In genomic region chr5:90149611-90150532, GRCm38 (mm10) we compare ENCODE assay signal across 11 mouse cellular contexts.
A peak's percentile ranks its signal among the peaks of the same experiment; 100 is the strongest.
DNase-seq lines count a peak whose midpoint lies in the region; ATAC-seq and TF ChIP-seq lines count a peak whose summit lies in the region.
"Had no signal": no experiment of that assay in that cellular context is flagged by ENCODE, and none has a peak within 500 bp of the region (broad histone marks: within the 10 kb centered on the region; RNA-seq: fewer than 3 reads in every experiment).

No protein-coding gene starts in this region.

- DNase-seq in heart, embryonic 10.5 days (ENCODE audit: low spot score) = peak; percentile 63
- DNase-seq in heart, adult 11 months = no peak
- DNase-seq in lung, postnatal 10 days = peak; percentile 25
- no peak for DNase-seq in lung, postnatal 25 days (ENCODE audit: low spot score)
- peak; percentile 62 for DNase-seq in adrenal gland, postnatal 10 days
- peak; percentile 19 for DNase-seq in kidney, postnatal 0 days (ENCODE audit: low spot score)
- no peak for DNase-seq in layer of hippocampus, adult 9-11 months
- DNase-seq in liver, embryonic 11.5 days (ENCODE audit: low spot score) = no peak
- DNase-seq: right cerebral cortex, postnatal 25 days had no signal

- 76% methylated on average over 22 of the region's 22 CpGs for WGBS in heart, embryonic 10.5 days
- WGBS in kidney, postnatal 0 days = 59% methylated on average over 22 of the region's 22 CpGs
- 78% methylated on average over 22 of the region's 22 CpGs for WGBS in liver, embryonic 11.5 days

- ATAC-seq in kidney, postnatal 0 days (replicated peaks; ENCODE audit: low FRiP score, low read depth) = no peak
- ATAC-seq in liver, embryonic 11.5 days (replicated peaks; ENCODE audit: low FRiP score) = no peak

- H3K27ac ChIP-seq in heart, embryonic 10.5 days = no peak overlapping the region
- H3K27ac ChIP-seq in kidney, postnatal 0 days = no peak overlapping the region
- no peak overlapping the region for H3K27ac ChIP-seq in liver, embryonic 11.5 days (ENCODE audit: low read depth, low read length)
- H3K27ac ChIP-seq: forebrain, embryonic 12.5 days had no signal

- no peak for TF ChIP-seq CTCF in kidney, postnatal 0 days (IDR thresholded peaks at IDR 0.05; ENCODE audit: low read depth)

- H3K36me3 ChIP-seq in heart, embryonic 10.5 days = no peaks in the 10 kb centered on the region
- no peaks in the 10 kb centered on the region for H3K36me3 ChIP-seq in kidney, postnatal 0 days (ENCODE audit: insufficient read depth, low read length)
- H3K36me3 ChIP-seq in liver, embryonic 11.5 days (ENCODE audit: control insufficient read depth, insufficient read depth, low read length) = no peaks in the 10 kb centered on the region
- H3K36me3 ChIP-seq: forebrain, embryonic 12.5 days had no signal

- H3K4me2 ChIP-seq in kidney, postnatal 0 days (ENCODE audit: low read length) = no peak overlapping the region
- no peak overlapping the region for H3K4me2 ChIP-seq in liver, embryonic 11.5 days
- H3K4me2 ChIP-seq: forebrain, embryonic 12.5 days had no signal

- no peak overlapping the region for H3K4me3 ChIP-seq in heart, embryonic 10.5 days
- no peak overlapping the region for H3K4me3 ChIP-seq in kidney, postnatal 0 days (replicated peaks; ENCODE audit: low read depth, low read length)
- H3K4me3 ChIP-seq in liver, embryonic 11.5 days (ENCODE audit: low read depth, low read length) = no peak overlapping the region
- H3K4me3 ChIP-seq: forebrain, embryonic 12.5 days; megakaryocyte, embryonic 14.5 days had no signal

- H3K9me3 ChIP-seq in heart, embryonic 10.5 days = no peaks in the 10 kb centered on the region
- no peaks in the 10 kb centered on the region for H3K9me3 ChIP-seq in kidney, postnatal 0 days (replicated peaks; ENCODE audit: low read length)
- no peaks in the 10 kb centered on the region for H3K9me3 ChIP-seq in liver, embryonic 11.5 days (ENCODE audit: control insufficient read depth, low read length)
- H3K9me3 ChIP-seq: forebrain, embryonic 12.5 days had no signal

- H3K27me3 ChIP-seq in heart, embryonic 10.5 days (ENCODE audit: insufficient read depth, poor library complexity, severe bottlenecking) = no peaks in the 10 kb centered on the region
- no peaks in the 10 kb centered on the region for H3K27me3 ChIP-seq in kidney, postnatal 0 days (ENCODE audit: insufficient read depth, low read length)
- H3K27me3 ChIP-seq in liver, embryonic 11.5 days (replicated peaks; ENCODE audit: control insufficient read depth, insufficient read depth, low read length) = no peaks in the 10 kb centered on the region
- H3K27me3 ChIP-seq: forebrain, embryonic 12.5 days; megakaryocyte, embryonic 14.5 days had no signal

- no peaks in the 10 kb centered on the region for H3K4me1 ChIP-seq in heart, embryonic 10.5 days
- H3K4me1 ChIP-seq in kidney, postnatal 0 days (replicated peaks; ENCODE audit: insufficient read depth, low read length) = no peaks in the 10 kb centered on the region
- no peaks in the 10 kb centered on the region for H3K4me1 ChIP-seq in liver, embryonic 11.5 days (replicated peaks; ENCODE audit: control insufficient read depth, insufficient read depth, low read length)
- H3K4me1 ChIP-seq: forebrain, embryonic 12.5 days; megakaryocyte, embryonic 14.5 days had no signal

- no peak overlapping the region for H3K9ac ChIP-seq in kidney, postnatal 0 days (ENCODE audit: low read depth, low read length)
- H3K9ac ChIP-seq in liver, embryonic 11.5 days (ENCODE audit: low read depth, low read length) = no peak overlapping the region
- H3K9ac ChIP-seq: forebrain, embryonic 12.5 days had no signal

Comparison
In these comparisons a context has a peak if more than half of its experiments do, and no peak if none do; other contexts are left out.
1. DNase-seq: peak in heart, embryonic 10.5 days (single experiment), lung, postnatal 10 days (single experiment), adrenal gland, postnatal 10 days (single experiment) and kidney, postnatal 0 days (single experiment); none in heart, adult 11 months (single experiment), lung, postnatal 25 days (single experiment), layer of hippocampus, adult 9-11 months (single experiment) and liver, embryonic 11.5 days (single experiment).